8 mouse cellular contexts compared by ENCODE assay signal in genomic region chr15:8169266-8169746, GRCm38 (mm10). TPM values are rescaled to one million over a fixed set of nuclear protein-coding genes. Genes with fewer than 3 reads are reported as not detected.
DNase-seq lines count a peak whose midpoint lies in the region; ATAC-seq and TF ChIP-seq lines count a peak whose summit lies in the region.

No protein-coding gene starts in this region.

- H3K27ac ChIP-seq in liver, adult 2 months (replicated peaks; ENCODE audit: insufficient read depth, low read depth, low read length), result no peak overlapping the region
- H3K27ac ChIP-seq in forebrain, embryonic 11.5 days (ENCODE audit: low read depth, low read length), result peak overlapping the region; percentile 81
- H3K27ac ChIP-seq in liver, embryonic 13.5 days, result no peak overlapping the region

- under 1% methylated on average over 25 of the region's 25 CpGs for WGBS in liver, adult 2 months
- under 1% methylated on average over 25 of the region's 25 CpGs for WGBS in forebrain, embryonic 11.5 days
- 1% methylated on average over 25 of the region's 25 CpGs for WGBS in liver, embryonic 13.5 days (ENCODE audit: insufficient replicate concordance)

- no peaks in the 10 kb centered on the region for H3K27me3 ChIP-seq in liver, adult 2 months (ENCODE audit: control insufficient read depth, insufficient read depth, low read length)
- no peaks in the 10 kb centered on the region for H3K27me3 ChIP-seq in forebrain, embryonic 11.5 days (ENCODE audit: control insufficient read depth, insufficient read depth, low read length)
- no peaks in the 10 kb centered on the region for H3K27me3 ChIP-seq in liver, embryonic 13.5 days

- H3K79me2 ChIP-seq in liver, adult 2 months (ENCODE audit: control insufficient read depth, insufficient read depth, low read length), result no peaks in the 10 kb centered on the region

- H3K9ac ChIP-seq in liver, adult 2 months (ENCODE audit: low read depth, low read length), result peak overlapping the region; percentile 80
- H3K9ac ChIP-seq in forebrain, embryonic 11.5 days (ENCODE audit: low read length), result peak overlapping the region; percentile 90
- peak overlapping the region; percentile 81 for H3K9ac ChIP-seq in liver, embryonic 13.5 days

- no peaks in the 10 kb centered on the region for H3K4me1 ChIP-seq in liver, adult 2 months (ENCODE audit: control insufficient read depth, insufficient read depth, low read length)
- H3K4me1 ChIP-seq in forebrain, embryonic 11.5 days (replicated peaks; ENCODE audit: control insufficient read depth, insufficient read depth, low read length), result no peaks in the 10 kb centered on the region; the same call in 1 of the 2 replicates
- H3K4me1 ChIP-seq in liver, embryonic 13.5 days (replicated peaks), result peaks cover 14% of the 10 kb centered on the region; the same call in 1 of the 2 replicates

- peak overlapping the region; percentile 84 for H3K4me3 ChIP-seq in liver, adult 2 months (ENCODE audit: insufficient read depth, low read depth, low read length)
- H3K4me3 ChIP-seq in forebrain, embryonic 11.5 days (ENCODE audit: low read depth, low read length), result peak overlapping the region; percentile 77
- peak overlapping the region; percentile 81 for H3K4me3 ChIP-seq in liver, embryonic 13.5 days (replicated peaks)

- TF ChIP-seq CTCF in liver, adult 2 months (IDR thresholded peaks at IDR 0.05; ENCODE audit: low read depth, low read length), result no peak

- no peaks in the 10 kb centered on the region for H3K36me3 ChIP-seq in liver, adult 2 months (ENCODE audit: control insufficient read depth, insufficient read depth, low read length)
- H3K36me3 ChIP-seq in forebrain, embryonic 11.5 days (ENCODE audit: control insufficient read depth, insufficient read depth, low read length), result no peaks in the 10 kb centered on the region; the same call in 1 of the 2 replicates
- H3K36me3 ChIP-seq in liver, embryonic 13.5 days, result no peaks in the 10 kb centered on the region

- DNase-seq in liver, adult 2 months (ENCODE audit: extremely low read depth, low read depth, low spot score), result peak; percentile 15
- no peak for DNase-seq in liver
- DNase-seq in brain, adult 2 months (ENCODE audit: low read depth, low spot score), result peak; percentile 74
- DNase-seq in forebrain, embryonic 11.5 days (ENCODE audit: low spot score), result no peak
- no peak for DNase-seq in liver, embryonic 13.5 days
- peak; percentile 44 for DNase-seq in right cerebral cortex, postnatal 14 days
- DNase-seq in urinary bladder, postnatal 4 days (ENCODE audit: low spot score in 2 of 2), result no peak
- no peak for DNase-seq in cerebellum, adult 9-10 months

- no peaks in the 10 kb centered on the region for H3K9me3 ChIP-seq in forebrain, embryonic 11.5 days (ENCODE audit: control insufficient read depth, low read length)
- H3K9me3 ChIP-seq in liver, embryonic 13.5 days (replicated peaks), result no peaks in the 10 kb centered on the region

- peak; percentile 86 for ATAC-seq in forebrain, embryonic 11.5 days (replicated peaks; ENCODE audit: low FRiP score)
- ATAC-seq in liver, embryonic 13.5 days (ENCODE audit: low read depth), result peak; percentile 63

- H3K4me2 ChIP-seq in forebrain, embryonic 11.5 days (ENCODE audit: low read depth, low read length, severe bottlenecking), result peak overlapping the region; percentile 68
- H3K4me2 ChIP-seq in liver, embryonic 13.5 days, result peak overlapping the region; percentile 100

- no peak for TF ChIP-seq POLR2A in liver, adult 2 months (IDR thresholded peaks at IDR 0.05; ENCODE audit: extremely low read depth, insufficient read depth, low read length)

RNA-seq across cellular contexts. Expression of gene Cplane1, which starts 0.4 kb away (rescaled TPM):
- 2.9 and 3.4 TPM in 2 replicates for total RNA-seq in liver, adult 2 months (2014; rRNA removed)
- 0.63 and 0.88 TPM in 2 replicates for polyA plus RNA-seq in liver, adult 2 months (2012; rRNA removed)
- 14.1 and 18.1 TPM in 2 replicates for polyA plus RNA-seq in forebrain, embryonic 11.5 days (2014; fragmentation: Nextera tagmentation; extraction: Ambion mirVana)
- 0.69 and 0.75 TPM in 2 replicates for polyA plus RNA-seq in liver, embryonic 13.5 days (2015; fragmentation: Nextera tagmentation; extraction: Ambion mirVana)

Comparison
In these comparisons a context has a peak if more than half of its experiments do, and no peak if none do; other contexts are left out.
1. DNase-seq: peak in liver, adult 2 months (single experiment), brain, adult 2 months (single experiment) and right cerebral cortex, postnatal 14 days (single experiment); none in liver (single experiment), forebrain, embryonic 11.5 days (single experiment), liver, embryonic 13.5 days (single experiment), urinary bladder, postnatal 4 days (0 of 2) and cerebellum, adult 9-10 months (single experiment).
2. Peak in every context shown above with its lines, with median percentiles within 50 percentile points of each other: H3K4me3 ChIP-seq and H3K9ac ChIP-seq.